Mouse (Mus musculus): ENCODE data around the gene Dnase1l1. TPM values are rescaled to one million over a fixed set of nuclear protein-coding genes. Genes with fewer than 3 reads are reported as not detected.

The Dnase1l1 gene
- polyA plus RNA-seq, 1 experiment from 2014 or later: 10.6 TPM

- Histone ChIP-seq H3K27me3 (replicated peaks; ENCODE audit: control insufficient read depth, insufficient read depth, low read length) (no peaks in the 10 kb centered on the region), H3K4me1 (replicated peaks; ENCODE audit: control insufficient read depth, insufficient read depth, low read length) (no peaks in the 10 kb centered on the region; the same call in 1 of the 2 replicates), H3K9ac (ENCODE audit: low read length) (no peak overlapping the region), H3K9me3 (ENCODE audit: control insufficient read depth, low read length) (no peaks in the 10 kb centered on the region), H3K4me2 (ENCODE audit: low read length) (no peak overlapping the region), H3K27ac (ENCODE audit: low read depth) (no peak overlapping the region), H3K36me3 (ENCODE audit: control insufficient read depth, insufficient read depth, low read length) (peaks cover 75% of the 10 kb centered on the region), H3K4me3 (ENCODE audit: low read depth, low read length) (no peak overlapping the region)
- 92% methylated on average over 4 of the region's 4 CpGs for WGBS
- ATAC-seq (replicated peaks; ENCODE audit: low FRiP score, low TSS enrichment, low read depth) (no peak), DNase-seq (ENCODE audit: low spot score) (no peak)
Measured at GRCm38 (mm10) chrX:74240332-74240731, 41.8 kb downstream of the Dnase1l1 start.

- WGBS: 93% methylated on average over 5 of the region's 5 CpGs
- Histone ChIP-seq H3K9me3 (ENCODE audit: control insufficient read depth, low read length) (no peaks in the 10 kb centered on the region), H3K27ac (ENCODE audit: low read depth) (no peak overlapping the region), H3K4me3 (ENCODE audit: low read depth, low read length) (no peak overlapping the region), H3K9ac (ENCODE audit: low read length) (no peak overlapping the region), H3K36me3 (ENCODE audit: control insufficient read depth, insufficient read depth, low read length) (peaks cover 94% of the 10 kb centered on the region), H3K4me2 (ENCODE audit: low read length) (no peak overlapping the region), H3K27me3 (replicated peaks; ENCODE audit: control insufficient read depth, insufficient read depth, low read length) (no peaks in the 10 kb centered on the region), H3K4me1 (replicated peaks; ENCODE audit: control insufficient read depth, insufficient read depth, low read length) (no peaks in the 10 kb centered on the region)
- no peak for DNase-seq (ENCODE audit: low spot score)
- no peak for ATAC-seq (replicated peaks; ENCODE audit: low FRiP score, low TSS enrichment, low read depth)
Measured at GRCm38 (mm10) chrX:74233196-74233595, 48.9 kb downstream of the Dnase1l1 start.

- 67% methylated on average over 1 of the region's 1 CpGs for WGBS
- no peak overlapping the region for H3K27ac ChIP-seq (ENCODE audit: low read depth)
- H3K4me2 ChIP-seq (ENCODE audit: low read length): no peak overlapping the region
- H3K4me3 ChIP-seq (ENCODE audit: low read depth, low read length): no peak overlapping the region
- no peaks in the 10 kb centered on the region for H3K4me1 ChIP-seq (replicated peaks; ENCODE audit: control insufficient read depth, insufficient read depth, low read length)
- H3K27me3 ChIP-seq (replicated peaks; ENCODE audit: control insufficient read depth, insufficient read depth, low read length): no peaks in the 10 kb centered on the region
- ATAC-seq (replicated peaks; ENCODE audit: low FRiP score, low TSS enrichment, low read depth) (no peak), DNase-seq (ENCODE audit: low spot score) (no peak)
- no peaks in the 10 kb centered on the region for H3K9me3 ChIP-seq (ENCODE audit: control insufficient read depth, low read length)
- H3K9ac ChIP-seq (ENCODE audit: low read length): no peak overlapping the region
- peaks cover 97% of the 10 kb centered on the region for H3K36me3 ChIP-seq (ENCODE audit: control insufficient read depth, insufficient read depth, low read length)
Measured at GRCm38 (mm10) chrX:74230038-74230437, 52.1 kb downstream of the Dnase1l1 start.

Small RNA genes within 50 kb of the gene (microRNA-seq; reads per million reads assigned to microRNA genes)
- gene Mir7091: 0.93 reads per million, percentile 6 among the genes with 10 or more reads in this experiment
- gene Mir7092: 0.34 reads per million

Other genes with a start within 250 kb of the Dnase1l1 start
- not detected in 2 replicates for gene Opn1mw, start 154.9 kb downstream of the Dnase1l1 start, polyA plus RNA-seq (2014; fragmentation: Nextera tagmentation; extraction: Ambion mirVana)
- 10.5 and 11.2 TPM in 2 replicates for gene Mecp2, start 147.0 kb downstream of the Dnase1l1 start, polyA plus RNA-seq (2014; fragmentation: Nextera tagmentation; extraction: Ambion mirVana)
- gene Tex28, start 114.5 kb downstream of the Dnase1l1 start, polyA plus RNA-seq (2014; fragmentation: Nextera tagmentation; extraction: Ambion mirVana): not detected in 2 replicates
- 0.07 and 0.09 TPM in 2 replicates for gene Tktl1, start 105.1 kb downstream of the Dnase1l1 start, polyA plus RNA-seq (2014; fragmentation: Nextera tagmentation; extraction: Ambion mirVana)
- gene Flna, start 32.5 kb downstream of the Dnase1l1 start, polyA plus RNA-seq (2014; fragmentation: Nextera tagmentation; extraction: Ambion mirVana): 495 and 548 TPM in 2 replicates
- 30.4 and 30.7 TPM in 2 replicates for gene Emd, start 27.6 kb downstream of the Dnase1l1 start, polyA plus RNA-seq (2014; fragmentation: Nextera tagmentation; extraction: Ambion mirVana)
- gene Rpl10, start 11.5 kb downstream of the Dnase1l1 start, polyA plus RNA-seq (2014; fragmentation: Nextera tagmentation; extraction: Ambion mirVana): 990 and 1,020 TPM in 2 replicates
- gene Taz, start 425 bp downstream of the Dnase1l1 start, polyA plus RNA-seq (2014; fragmentation: Nextera tagmentation; extraction: Ambion mirVana): 60.6 and 67.6 TPM in 2 replicates
- 103 and 107 TPM in 2 replicates for gene Atp6ap1, start 14.8 kb upstream of the Dnase1l1 start, polyA plus RNA-seq (2014; fragmentation: Nextera tagmentation; extraction: Ambion mirVana)
- 165 and 194 TPM in 2 replicates for gene Gdi1, start 22.7 kb upstream of the Dnase1l1 start, polyA plus RNA-seq (2014; fragmentation: Nextera tagmentation; extraction: Ambion mirVana)
- 50.4 and 55.0 TPM in 2 replicates for gene Fam50a, start 30.7 kb upstream of the Dnase1l1 start, polyA plus RNA-seq (2014; fragmentation: Nextera tagmentation; extraction: Ambion mirVana)
- 11.9 and 13.1 TPM in 2 replicates for gene Plxna3, start 46.7 kb upstream of the Dnase1l1 start, polyA plus RNA-seq (2014; fragmentation: Nextera tagmentation; extraction: Ambion mirVana)
- gene Lage3, start 71.3 kb upstream of the Dnase1l1 start, polyA plus RNA-seq (2014; fragmentation: Nextera tagmentation; extraction: Ambion mirVana): 99.2 and 108 TPM in 2 replicates
- 74.7 and 79.1 TPM in 2 replicates for gene Ubl4a, start 90.9 kb upstream of the Dnase1l1 start, polyA plus RNA-seq (2014; fragmentation: Nextera tagmentation; extraction: Ambion mirVana)
- gene Slc10a3, start 91.0 kb upstream of the Dnase1l1 start, polyA plus RNA-seq (2014; fragmentation: Nextera tagmentation; extraction: Ambion mirVana): 16.8 and 18.7 TPM in 2 replicates
- 35.6 and 36.7 TPM in 2 replicates for gene Fam3a, start 110.9 kb upstream of the Dnase1l1 start, polyA plus RNA-seq (2014; fragmentation: Nextera tagmentation; extraction: Ambion mirVana)
- 20.2 TPM in 2 replicates for gene Ikbkg, start 111.0 kb upstream of the Dnase1l1 start, polyA plus RNA-seq (2014; fragmentation: Nextera tagmentation; extraction: Ambion mirVana)
- gene G6pdx, start 146.9 kb upstream of the Dnase1l1 start, polyA plus RNA-seq (2014; fragmentation: Nextera tagmentation; extraction: Ambion mirVana): 52.9 TPM in 2 replicates
- not detected in 2 replicates for gene Gm6880, start 199.1 kb upstream of the Dnase1l1 start, polyA plus RNA-seq (2014; fragmentation: Nextera tagmentation; extraction: Ambion mirVana)

All from intestine, embryonic 14.5 days (tissue).